Mouse (Mus musculus): ENCODE data around the gene Gstt1. TPM values are rescaled to one million over a fixed set of nuclear protein-coding genes. Genes with fewer than 3 reads are reported as not detected.
A peak's percentile ranks its signal among the peaks of the same experiment; 100 is the strongest.

Gene Gstt1
- total and polyA plus RNA-seq, 2 experiments from 2014 or later: 19.2 to 21.3 TPM

GRCm38 (mm10) chr10:75743369-75743768 is 55.0 kb downstream of the Gstt1 start:
- peak; percentile 62 for DNase-seq
- peak overlapping the region; percentile 69; the same call in 1 of the 2 replicates for H3K27ac ChIP-seq (ENCODE audit: low read depth, low read length)

GRCm38 (mm10) chr10:75740866-75741265 is 57.5 kb downstream of the Gstt1 start:
- H3K9ac ChIP-seq: no peak overlapping the region
- TF ChIP-seq CTCF (IDR thresholded peaks at IDR 0.05; ENCODE audit: low read depth): no peak
- no peak for ATAC-seq

More at GRCm38 (mm10) chr10:75743369-75743768, 55.0 kb downstream of the Gstt1 start:
- H3K4me2 ChIP-seq (ENCODE audit: low read depth): no peak overlapping the region
- H3K36me3 ChIP-seq (ENCODE audit: insufficient read depth): peaks cover 78% of the 10 kb centered on the region
- WGBS: 62% methylated on average over 12 of the region's 12 CpGs
- peak; percentile 54 for ATAC-seq
- H3K9ac ChIP-seq: no peak overlapping the region
- no peaks in the 10 kb centered on the region for H3K27me3 ChIP-seq (ENCODE audit: insufficient read depth, low read length)
- no peaks in the 10 kb centered on the region for H3K4me1 ChIP-seq (ENCODE audit: insufficient read depth)
- no peaks in the 10 kb centered on the region for H3K9me3 ChIP-seq (ENCODE audit: low read length)
- no peak overlapping the region for H3K4me3 ChIP-seq (ENCODE audit: low read depth, low read length)
- TF ChIP-seq CTCF (IDR thresholded peaks at IDR 0.05; ENCODE audit: low read depth): no peak

More at GRCm38 (mm10) chr10:75740866-75741265, 57.5 kb downstream of the Gstt1 start:
- Histone ChIP-seq H3K27me3 (ENCODE audit: insufficient read depth, low read length) (no peaks in the 10 kb centered on the region), H3K27ac (ENCODE audit: low read depth, low read length) (no peak overlapping the region), H3K4me2 (ENCODE audit: low read depth) (no peak overlapping the region), H3K36me3 (ENCODE audit: insufficient read depth) (peaks cover 70% of the 10 kb centered on the region), H3K9me3 (ENCODE audit: low read length) (no peaks in the 10 kb centered on the region), H3K4me3 (ENCODE audit: low read depth, low read length) (no peak overlapping the region), H3K4me1 (ENCODE audit: insufficient read depth) (no peaks in the 10 kb centered on the region)
- WGBS: 86% methylated on average over 3 of the region's 3 CpGs
- DNase-seq: no peak

Other genes with a start within 250 kb of the Gstt1 start
- 20.0 and 24.2 TPM in 2 replicates for gene Lrrc75b, start 238.3 kb downstream of the Gstt1 start, total RNA-seq (2014; rRNA removed)
- 17.9 and 23.2 TPM in 2 replicates for gene Lrrc75b, start 238.3 kb downstream of the Gstt1 start, polyA plus RNA-seq (2015; fragmentation: Nextera tagmentation; extraction: Ambion mirVana)
- gene Ggt1, start 237.0 kb downstream of the Gstt1 start, total RNA-seq (2014; rRNA removed): 1.0 and 3.8 TPM in 2 replicates
- 0.86 and 2.3 TPM in 2 replicates for gene Ggt1, start 237.0 kb downstream of the Gstt1 start, polyA plus RNA-seq (2015; fragmentation: Nextera tagmentation; extraction: Ambion mirVana)
- 3.2 and 4.3 TPM in 2 replicates for gene Ggt5, start 209.2 kb downstream of the Gstt1 start, total RNA-seq (2014; rRNA removed)
- 1.5 and 2.6 TPM in 2 replicates for gene Ggt5, start 209.2 kb downstream of the Gstt1 start, polyA plus RNA-seq (2015; fragmentation: Nextera tagmentation; extraction: Ambion mirVana)
- 2.2 and 2.6 TPM in 2 replicates for gene Susd2, start 154.6 kb downstream of the Gstt1 start, total RNA-seq (2014; rRNA removed)
- gene Susd2, start 154.6 kb downstream of the Gstt1 start, polyA plus RNA-seq (2015; fragmentation: Nextera tagmentation; extraction: Ambion mirVana): 2.2 TPM in 2 replicates
- gene Cabin1, start 34.2 kb downstream of the Gstt1 start, total RNA-seq (2014; rRNA removed): 67.0 and 85.5 TPM in 2 replicates
- 19.8 and 28.0 TPM in 2 replicates for gene Cabin1, start 34.2 kb downstream of the Gstt1 start, polyA plus RNA-seq (2015; fragmentation: Nextera tagmentation; extraction: Ambion mirVana)
- gene Ddt, start 25.2 kb downstream of the Gstt1 start, total RNA-seq (2014; rRNA removed): 33.3 and 39.7 TPM in 2 replicates
- gene Ddt, start 25.2 kb downstream of the Gstt1 start, polyA plus RNA-seq (2015; fragmentation: Nextera tagmentation; extraction: Ambion mirVana): 78.2 and 79.4 TPM in 2 replicates
- gene Gm20441, start 17.6 kb downstream of the Gstt1 start, total RNA-seq (2014; rRNA removed): not detected in 2 replicates
- gene Gm20441, start 17.6 kb downstream of the Gstt1 start, polyA plus RNA-seq (2015; fragmentation: Nextera tagmentation; extraction: Ambion mirVana): not detected in 2 replicates
- gene Gstt3, start 17.2 kb downstream of the Gstt1 start, total RNA-seq (2014; rRNA removed): 1.7 and 2.3 TPM in 2 replicates
- 1.8 and 2.2 TPM in 2 replicates for gene Gstt3, start 17.2 kb downstream of the Gstt1 start, polyA plus RNA-seq (2015; fragmentation: Nextera tagmentation; extraction: Ambion mirVana)
- gene Gstt4, start 24.0 kb upstream of the Gstt1 start, total RNA-seq (2014; rRNA removed): not detected in 2 replicates
- not detected in 2 replicates for gene Gstt4, start 24.0 kb upstream of the Gstt1 start, polyA plus RNA-seq (2015; fragmentation: Nextera tagmentation; extraction: Ambion mirVana)
- 4.5 and 5.1 TPM in 2 replicates for gene Gstt2, start 38.8 kb upstream of the Gstt1 start, total RNA-seq (2014; rRNA removed)
- 7.4 and 7.8 TPM in 2 replicates for gene Gstt2, start 38.8 kb upstream of the Gstt1 start, polyA plus RNA-seq (2015; fragmentation: Nextera tagmentation; extraction: Ambion mirVana)
- gene Mif, start 61.7 kb upstream of the Gstt1 start, total RNA-seq (2014; rRNA removed): 598 and 704 TPM in 2 replicates
- 2,127 and 2,602 TPM in 2 replicates for gene Mif, start 61.7 kb upstream of the Gstt1 start, polyA plus RNA-seq (2015; fragmentation: Nextera tagmentation; extraction: Ambion mirVana)
- 2.1 and 4.7 TPM in 2 replicates for gene Derl3, start 94.8 kb upstream of the Gstt1 start, total RNA-seq (2014; rRNA removed)
- 1.4 and 1.7 TPM in 2 replicates for gene Derl3, start 94.8 kb upstream of the Gstt1 start, polyA plus RNA-seq (2015; fragmentation: Nextera tagmentation; extraction: Ambion mirVana)
- gene Smarcb1, start 123.0 kb upstream of the Gstt1 start, total RNA-seq (2014; rRNA removed): 155 and 173 TPM in 2 replicates
- 239 and 246 TPM in 2 replicates for gene Smarcb1, start 123.0 kb upstream of the Gstt1 start, polyA plus RNA-seq (2015; fragmentation: Nextera tagmentation; extraction: Ambion mirVana)
- gene Chchd10, start 134.5 kb upstream of the Gstt1 start, total RNA-seq (2014; rRNA removed): 69.9 and 93.0 TPM in 2 replicates
- 97.1 and 121 TPM in 2 replicates for gene Chchd10, start 134.5 kb upstream of the Gstt1 start, polyA plus RNA-seq (2015; fragmentation: Nextera tagmentation; extraction: Ambion mirVana)
- 11.7 and 13.5 TPM in 2 replicates for gene Mmp11, start 137.9 kb upstream of the Gstt1 start, total RNA-seq (2014; rRNA removed)
- 14.3 and 16.5 TPM in 2 replicates for gene Mmp11, start 137.9 kb upstream of the Gstt1 start, polyA plus RNA-seq (2015; fragmentation: Nextera tagmentation; extraction: Ambion mirVana)
- gene Gm867, start 142.1 kb upstream of the Gstt1 start, total RNA-seq (2014; rRNA removed): 0.95 and 2.8 TPM in 2 replicates
- 0.97 and 1.0 TPM in 2 replicates for gene Gm867, start 142.1 kb upstream of the Gstt1 start, polyA plus RNA-seq (2015; fragmentation: Nextera tagmentation; extraction: Ambion mirVana)
- gene Vpreb3, start 144.5 kb upstream of the Gstt1 start, total RNA-seq (2014; rRNA removed): not detected in 2 replicates
- 0.45 and 1.4 TPM in 2 replicates for gene Vpreb3, start 144.5 kb upstream of the Gstt1 start, polyA plus RNA-seq (2015; fragmentation: Nextera tagmentation; extraction: Ambion mirVana)
- not detected in 2 replicates for gene Gm5134, start 155.9 kb upstream of the Gstt1 start, total RNA-seq (2014; rRNA removed)
- gene Gm5134, start 155.9 kb upstream of the Gstt1 start, polyA plus RNA-seq (2015; fragmentation: Nextera tagmentation; extraction: Ambion mirVana): not detected in 2 replicates
- 5.8 and 7.9 TPM in 2 replicates for gene Zfp280b, start 234.1 kb upstream of the Gstt1 start, total RNA-seq (2014; rRNA removed)
- 7.7 and 9.0 TPM in 2 replicates for gene Zfp280b, start 234.1 kb upstream of the Gstt1 start, polyA plus RNA-seq (2015; fragmentation: Nextera tagmentation; extraction: Ambion mirVana)

Measured in forebrain, postnatal 0 days (tissue).